Mouse (Mus musculus): ENCODE data around the gene Gm609. TPM values are rescaled to one million over a fixed set of nuclear protein-coding genes. Genes with fewer than 3 reads are reported as not detected.

The Gm609 gene
- polyA plus RNA-seq, 1 experiment from 2014 or later, result not detected

DNA sequence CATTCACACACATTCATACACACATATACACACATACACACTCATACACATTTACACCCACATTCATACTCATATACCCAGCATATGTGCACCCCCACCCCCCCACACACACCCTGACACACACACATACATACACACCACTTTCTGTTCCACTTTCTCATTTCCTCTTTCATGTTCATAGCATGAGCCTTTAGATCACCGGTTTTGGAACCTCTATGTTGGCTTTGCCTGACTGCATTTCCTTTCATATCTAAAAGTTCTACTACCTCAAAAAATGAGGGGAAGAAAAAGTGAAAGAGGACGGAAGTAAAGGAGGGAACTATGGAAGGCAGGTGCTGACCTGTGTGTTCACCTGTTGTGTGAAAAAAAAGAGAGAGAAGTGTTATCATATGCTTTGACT, 102.9 kb downstream of the Gm609 start:
- Histone ChIP-seq H3K36me3 (ENCODE audit: control insufficient read depth, insufficient read depth, low read length) (no peaks in the 10 kb centered on the region), H3K9ac (ENCODE audit: low read length) (no peak overlapping the region), H3K27me3 (ENCODE audit: control insufficient read depth, insufficient read depth, low read length) (no peaks in the 10 kb centered on the region), H3K27ac (replicated peaks; ENCODE audit: low read depth, low read length) (no peak overlapping the region), H3K4me3 (ENCODE audit: low read depth, low read length) (no peak overlapping the region), H3K4me2 (ENCODE audit: low read depth, severe bottlenecking) (no peak overlapping the region), H3K4me1 (ENCODE audit: control insufficient read depth, insufficient read depth, low read length) (no peaks in the 10 kb centered on the region), H3K9me3 (ENCODE audit: control insufficient read depth, low read length) (no peaks in the 10 kb centered on the region)
- 78% methylated on average over 2 of the region's 2 CpGs for WGBS
- DNase-seq (ENCODE audit: low spot score) (no peak), ATAC-seq (ENCODE audit: insufficient number of reproducible peaks, low FRiP score, low TSS enrichment, low read depth) (no peak)

DNA sequence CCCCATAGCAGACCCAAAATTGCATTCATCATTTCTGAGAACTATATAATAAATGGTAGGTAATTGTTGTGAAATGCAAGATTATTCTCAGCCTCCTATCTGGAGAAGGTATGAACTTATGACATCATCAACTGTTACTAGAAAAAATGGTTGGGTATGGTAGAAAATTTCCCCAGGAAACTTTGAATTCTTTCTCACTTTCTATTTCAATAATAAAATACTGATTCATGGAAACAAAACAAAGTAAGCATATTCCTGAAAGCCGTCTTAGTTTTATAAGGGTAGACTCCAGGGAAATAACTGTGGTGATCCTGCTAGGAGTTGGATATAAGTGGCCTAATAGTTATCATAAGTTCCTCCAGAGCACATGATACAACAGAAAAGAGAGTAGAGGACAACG, 103.7 kb downstream of the Gm609 start:
- Histone ChIP-seq H3K36me3 (ENCODE audit: control insufficient read depth, insufficient read depth, low read length) (no peaks in the 10 kb centered on the region), H3K4me2 (ENCODE audit: low read depth, severe bottlenecking) (no peak overlapping the region), H3K9ac (ENCODE audit: low read length) (no peak overlapping the region), H3K4me1 (ENCODE audit: control insufficient read depth, insufficient read depth, low read length) (no peaks in the 10 kb centered on the region), H3K27ac (replicated peaks; ENCODE audit: low read depth, low read length) (no peak overlapping the region), H3K9me3 (ENCODE audit: control insufficient read depth, low read length) (no peaks in the 10 kb centered on the region), H3K4me3 (ENCODE audit: low read depth, low read length) (no peak overlapping the region), H3K27me3 (ENCODE audit: control insufficient read depth, insufficient read depth, low read length) (no peaks in the 10 kb centered on the region)
- 86% methylated on average over 2 of the region's 2 CpGs for WGBS
- DNase-seq (ENCODE audit: low spot score), result no peak
- ATAC-seq (ENCODE audit: insufficient number of reproducible peaks, low FRiP score, low TSS enrichment, low read depth), result no peak

DNA sequence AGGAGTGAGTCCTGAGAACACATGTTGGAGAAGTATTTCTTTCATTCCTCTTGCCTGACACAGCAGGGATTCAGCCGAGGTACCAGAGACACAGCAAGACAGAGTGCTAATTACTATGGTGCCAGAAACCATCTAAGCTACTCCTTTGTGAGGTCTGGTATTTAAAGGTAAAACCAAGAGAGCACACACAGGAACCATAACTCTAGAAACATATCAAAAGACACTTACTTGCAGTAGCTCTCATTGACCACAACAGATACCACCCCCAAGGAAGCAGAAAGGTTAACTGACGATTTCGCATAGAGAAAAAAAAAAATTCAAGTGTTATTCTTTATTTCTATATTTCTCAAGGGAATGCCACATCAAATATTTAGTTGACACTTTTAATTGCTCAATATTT, 111.0 kb downstream of the Gm609 start:
- no peak overlapping the region for H3K27ac ChIP-seq (replicated peaks; ENCODE audit: low read depth, low read length)
- ATAC-seq (ENCODE audit: insufficient number of reproducible peaks, low FRiP score, low TSS enrichment, low read depth) (no peak), DNase-seq (ENCODE audit: low spot score) (no peak)
- WGBS, result 85% methylated on average over 3 of the region's 3 CpGs
- H3K9ac ChIP-seq (ENCODE audit: low read length), result no peak overlapping the region
- H3K9me3 ChIP-seq (ENCODE audit: control insufficient read depth, low read length), result no peaks in the 10 kb centered on the region
- no peaks in the 10 kb centered on the region for H3K36me3 ChIP-seq (ENCODE audit: control insufficient read depth, insufficient read depth, low read length)
- no peak overlapping the region for H3K4me3 ChIP-seq (ENCODE audit: low read depth, low read length)
- H3K27me3 ChIP-seq (ENCODE audit: control insufficient read depth, insufficient read depth, low read length), result no peaks in the 10 kb centered on the region
- no peak overlapping the region for H3K4me2 ChIP-seq (ENCODE audit: low read depth, severe bottlenecking)
- H3K4me1 ChIP-seq (ENCODE audit: control insufficient read depth, insufficient read depth, low read length), result no peaks in the 10 kb centered on the region

DNA sequence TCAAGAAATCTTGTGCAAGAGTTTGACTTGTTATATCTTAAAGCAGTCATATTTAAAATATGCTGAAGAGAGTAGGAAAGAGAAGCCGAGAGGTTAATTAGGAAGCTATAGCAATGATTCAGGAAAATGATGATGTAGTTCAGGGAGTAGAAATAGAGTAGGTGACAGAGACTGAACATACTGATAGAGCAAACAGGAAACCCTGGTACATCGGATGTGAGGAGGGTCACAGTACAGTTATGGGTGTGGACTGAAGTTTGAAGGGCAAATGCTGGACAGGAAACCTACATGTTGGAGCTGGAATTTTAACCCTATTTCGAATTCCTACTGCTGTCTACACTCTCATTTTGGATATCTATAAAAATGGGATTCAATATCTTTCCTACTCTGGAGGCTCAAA, 113.8 kb downstream of the Gm609 start:
- Histone ChIP-seq H3K4me2 (ENCODE audit: low read depth, severe bottlenecking) (no peak overlapping the region), H3K36me3 (ENCODE audit: control insufficient read depth, insufficient read depth, low read length) (no peaks in the 10 kb centered on the region), H3K4me3 (ENCODE audit: low read depth, low read length) (no peak overlapping the region), H3K9ac (ENCODE audit: low read length) (no peak overlapping the region), H3K9me3 (ENCODE audit: control insufficient read depth, low read length) (no peaks in the 10 kb centered on the region), H3K27me3 (ENCODE audit: control insufficient read depth, insufficient read depth, low read length) (no peaks in the 10 kb centered on the region), H3K27ac (replicated peaks; ENCODE audit: low read depth, low read length) (no peak overlapping the region), H3K4me1 (ENCODE audit: control insufficient read depth, insufficient read depth, low read length) (no peaks in the 10 kb centered on the region)
- 82% methylated on average over 3 of the region's 3 CpGs for WGBS
- no peak for ATAC-seq (ENCODE audit: insufficient number of reproducible peaks, low FRiP score, low TSS enrichment, low read depth)
- no peak for DNase-seq (ENCODE audit: low spot score)

DNA sequence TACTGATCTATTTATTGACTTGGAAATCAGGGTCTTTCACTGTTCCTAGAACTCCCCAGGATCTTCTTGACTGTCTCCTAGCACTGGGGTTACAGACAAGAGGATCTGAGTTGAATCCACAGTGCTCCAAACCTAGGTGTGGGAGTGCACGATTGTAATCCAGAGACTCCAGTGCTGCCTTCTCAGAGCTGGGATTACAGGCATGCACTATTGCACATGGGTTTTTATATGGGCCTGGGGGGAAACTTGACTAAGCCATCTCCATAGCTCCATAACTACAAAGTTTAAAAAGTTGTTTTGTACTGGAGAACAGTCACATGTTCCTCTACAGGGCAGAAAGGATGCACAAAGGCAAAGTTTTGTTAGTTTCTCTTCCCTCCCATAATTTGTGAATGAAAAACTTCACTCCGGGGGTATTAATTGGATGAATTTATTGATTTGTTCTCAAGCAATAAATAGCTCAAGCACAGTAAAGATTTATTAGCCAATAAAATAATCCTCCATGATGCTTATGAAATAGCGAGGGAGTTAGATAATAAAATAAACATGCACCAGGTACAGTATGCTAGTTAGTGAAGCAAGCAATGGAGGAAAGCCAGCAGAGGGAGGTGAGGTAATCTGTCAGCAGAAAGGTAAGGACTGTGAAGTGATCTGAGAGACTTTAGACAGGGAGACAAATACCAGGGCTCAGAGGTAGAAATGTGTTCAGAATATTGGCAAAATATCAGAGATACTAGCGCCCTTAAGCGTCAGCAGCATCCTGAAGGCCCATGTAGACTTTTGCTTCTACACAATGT, 114.4 kb downstream of the Gm609 start:
- Histone ChIP-seq H3K27ac (replicated peaks; ENCODE audit: low read depth, low read length) (no peak overlapping the region), H3K4me1 (ENCODE audit: control insufficient read depth, insufficient read depth, low read length) (no peaks in the 10 kb centered on the region), H3K9me3 (ENCODE audit: control insufficient read depth, low read length) (no peaks in the 10 kb centered on the region), H3K27me3 (ENCODE audit: control insufficient read depth, insufficient read depth, low read length) (no peaks in the 10 kb centered on the region), H3K4me2 (ENCODE audit: low read depth, severe bottlenecking) (no peak overlapping the region), H3K36me3 (ENCODE audit: control insufficient read depth, insufficient read depth, low read length) (no peaks in the 10 kb centered on the region), H3K4me3 (ENCODE audit: low read depth, low read length) (no peak overlapping the region), H3K9ac (ENCODE audit: low read length) (no peak overlapping the region)
- DNase-seq (ENCODE audit: low spot score) (no peak), ATAC-seq (ENCODE audit: insufficient number of reproducible peaks, low FRiP score, low TSS enrichment, low read depth) (no peak)
- 85% methylated on average over 5 of the region's 5 CpGs for WGBS

DNA sequence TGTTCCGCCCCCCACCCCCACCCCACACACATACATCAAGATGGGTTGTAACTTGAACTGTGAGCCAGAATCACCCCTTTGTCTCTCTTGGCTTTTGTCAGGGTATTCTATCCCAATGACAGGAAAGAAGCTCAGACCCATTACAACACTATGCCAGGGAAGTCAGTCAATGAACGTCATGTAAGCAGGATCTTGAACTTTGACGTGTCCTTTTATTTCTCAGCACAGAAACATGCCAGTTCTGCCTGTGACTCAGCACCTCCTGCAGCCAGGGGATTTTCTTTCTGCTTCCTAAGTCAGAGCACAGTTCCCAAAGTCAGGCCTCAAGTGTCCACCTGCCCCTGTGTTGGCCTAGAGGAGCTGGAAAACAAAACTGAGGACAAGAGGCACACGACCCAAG, 115.4 kb downstream of the Gm609 start:
- DNase-seq (ENCODE audit: low spot score), result no peak
- whole genome bisulfite sequencing, result 89% methylated on average over 4 of the region's 4 CpGs
- no peaks in the 10 kb centered on the region for H3K9me3 ChIP-seq (ENCODE audit: control insufficient read depth, low read length)
- H3K4me1 ChIP-seq (ENCODE audit: control insufficient read depth, insufficient read depth, low read length), result no peaks in the 10 kb centered on the region
- no peak overlapping the region for H3K9ac ChIP-seq (ENCODE audit: low read length)
- ATAC-seq (ENCODE audit: insufficient number of reproducible peaks, low FRiP score, low TSS enrichment, low read depth), result no peak
- H3K27ac ChIP-seq (replicated peaks; ENCODE audit: low read depth, low read length), result no peak overlapping the region
- H3K36me3 ChIP-seq (ENCODE audit: control insufficient read depth, insufficient read depth, low read length), result no peaks in the 10 kb centered on the region
- no peak overlapping the region for H3K4me3 ChIP-seq (ENCODE audit: low read depth, low read length)
- H3K4me2 ChIP-seq (ENCODE audit: low read depth, severe bottlenecking), result no peak overlapping the region
- no peaks in the 10 kb centered on the region for H3K27me3 ChIP-seq (ENCODE audit: control insufficient read depth, insufficient read depth, low read length)

DNA sequence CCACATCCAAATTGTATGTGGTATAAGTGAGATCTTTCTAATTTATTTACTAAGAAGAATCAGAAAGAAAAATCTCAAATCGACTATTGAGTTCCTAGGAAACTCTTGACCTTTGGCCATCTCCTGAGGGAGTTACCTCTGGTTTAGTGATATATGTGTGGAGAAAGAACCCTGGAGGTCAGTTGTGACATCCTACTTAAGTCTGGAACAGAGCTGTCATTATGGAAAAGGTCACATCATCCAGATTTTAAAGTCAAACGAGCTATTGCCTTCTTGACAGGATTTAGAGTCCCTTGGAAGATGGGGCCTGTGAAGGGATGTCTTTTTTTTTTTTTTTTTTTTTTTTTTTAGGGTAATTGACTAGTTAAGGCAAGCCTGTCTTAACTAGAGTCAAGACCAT, 116.0 kb downstream of the Gm609 start:
- Histone ChIP-seq H3K4me2 (ENCODE audit: low read depth, severe bottlenecking) (no peak overlapping the region), H3K27ac (replicated peaks; ENCODE audit: low read depth, low read length) (no peak overlapping the region), H3K36me3 (ENCODE audit: control insufficient read depth, insufficient read depth, low read length) (no peaks in the 10 kb centered on the region), H3K9ac (ENCODE audit: low read length) (no peak overlapping the region), H3K4me1 (ENCODE audit: control insufficient read depth, insufficient read depth, low read length) (no peaks in the 10 kb centered on the region), H3K4me3 (ENCODE audit: low read depth, low read length) (no peak overlapping the region), H3K9me3 (ENCODE audit: control insufficient read depth, low read length) (no peaks in the 10 kb centered on the region), H3K27me3 (ENCODE audit: control insufficient read depth, insufficient read depth, low read length) (no peaks in the 10 kb centered on the region)
- no peak for ATAC-seq (ENCODE audit: insufficient number of reproducible peaks, low FRiP score, low TSS enrichment, low read depth)
- 72% methylated on average over 2 of the region's 2 CpGs for WGBS
- DNase-seq (ENCODE audit: low spot score), result no peak

DNA sequence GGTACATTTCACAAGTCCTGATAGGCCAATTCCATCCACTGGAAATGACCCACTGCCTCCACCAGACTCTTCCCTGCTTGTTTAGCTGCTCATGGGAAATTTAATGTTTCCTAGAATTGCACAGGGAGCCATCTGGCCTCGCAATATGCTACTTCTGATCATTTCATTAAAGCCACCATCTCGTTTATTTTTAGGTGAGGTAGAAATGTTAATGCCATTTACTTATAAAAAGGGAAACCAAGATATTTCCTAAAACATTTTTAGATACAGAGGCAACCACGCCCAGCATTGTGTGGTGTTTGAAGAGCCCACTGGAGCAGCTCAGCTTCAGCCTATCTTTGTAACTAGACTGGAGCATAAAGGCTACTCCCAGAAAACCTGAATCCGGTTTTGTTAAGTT, 116.5 kb downstream of the Gm609 start:
- ATAC-seq (ENCODE audit: insufficient number of reproducible peaks, low FRiP score, low TSS enrichment, low read depth), result no peak

More for the DNA sequence above, 116.5 kb downstream of the Gm609 start:
- 81% methylated on average over 4 of the region's 4 CpGs for WGBS
- Histone ChIP-seq H3K4me1 (ENCODE audit: control insufficient read depth, insufficient read depth, low read length) (no peaks in the 10 kb centered on the region), H3K9ac (ENCODE audit: low read length) (no peak overlapping the region), H3K27me3 (ENCODE audit: control insufficient read depth, insufficient read depth, low read length) (no peaks in the 10 kb centered on the region), H3K36me3 (ENCODE audit: control insufficient read depth, insufficient read depth, low read length) (no peaks in the 10 kb centered on the region), H3K4me3 (ENCODE audit: low read depth, low read length) (no peak overlapping the region), H3K4me2 (ENCODE audit: low read depth, severe bottlenecking) (no peak overlapping the region), H3K27ac (replicated peaks; ENCODE audit: low read depth, low read length) (no peak overlapping the region), H3K9me3 (ENCODE audit: control insufficient read depth, low read length) (no peaks in the 10 kb centered on the region)
- DNase-seq (ENCODE audit: low spot score), result no peak
